Mouse (Mus musculus): ENCODE measurements around the gene Pknox2. TPM values are rescaled to one million over a fixed set of nuclear protein-coding genes. Genes with fewer than 3 reads are reported as not detected.
A peak's percentile ranks its signal among the peaks of the same experiment; 100 is the strongest.

The Pknox2 gene
- polyA plus RNA-seq, 1 experiment from 2014 or later: 13.2 TPM

- no peaks in the 10 kb centered on the region for H3K9me3 ChIP-seq (replicated peaks; ENCODE audit: control insufficient read depth, low read length)
- WGBS: 70% methylated on average over 12 of the region's 12 CpGs
- no peaks in the 10 kb centered on the region for H3K27me3 ChIP-seq (ENCODE audit: control insufficient read depth, insufficient read depth, low read length)
- H3K9ac ChIP-seq (replicated peaks; ENCODE audit: low read length): no peak overlapping the region
- no peak overlapping the region for H3K4me2 ChIP-seq (ENCODE audit: low read depth, low read length)
- ATAC-seq (replicated peaks; ENCODE audit: insufficient number of reproducible peaks, low FRiP score, low TSS enrichment, low read depth): no peak
- H3K4me3 ChIP-seq (ENCODE audit: low read depth, low read length): no peak overlapping the region
- no peaks in the 10 kb centered on the region; the same call in 1 of the 2 replicates for H3K4me1 ChIP-seq (ENCODE audit: control insufficient read depth, insufficient read depth, low read length)
- H3K36me3 ChIP-seq (replicated peaks; ENCODE audit: control insufficient read depth, insufficient read depth, low read depth, low read length): no peaks in the 10 kb centered on the region
- no peak for DNase-seq (ENCODE audit: low spot score)
- H3K27ac ChIP-seq (replicated peaks; ENCODE audit: low read depth, low read length): no peak overlapping the region
Measured at GRCm38 (mm10) chr9:37037405-37037804, 109.8 kb downstream of the Pknox2 start.

GRCm38 (mm10) chr9:37035248-37035647 lies 112.0 kb downstream of the Pknox2 start:
- Histone ChIP-seq H3K4me1 (ENCODE audit: control insufficient read depth, insufficient read depth, low read length) (peaks cover 2% of the 10 kb centered on the region), H3K9me3 (replicated peaks; ENCODE audit: control insufficient read depth, low read length) (no peaks in the 10 kb centered on the region), H3K27me3 (ENCODE audit: control insufficient read depth, insufficient read depth, low read length) (no peaks in the 10 kb centered on the region), H3K36me3 (replicated peaks; ENCODE audit: control insufficient read depth, insufficient read depth, low read depth, low read length) (no peaks in the 10 kb centered on the region), H3K4me3 (ENCODE audit: low read depth, low read length) (no peak overlapping the region), H3K4me2 (ENCODE audit: low read depth, low read length) (no peak overlapping the region), H3K27ac (replicated peaks; ENCODE audit: low read depth, low read length) (no peak overlapping the region), H3K9ac (replicated peaks; ENCODE audit: low read length) (no peak overlapping the region)
- no peak for ATAC-seq (replicated peaks; ENCODE audit: insufficient number of reproducible peaks, low FRiP score, low TSS enrichment, low read depth)
- DNase-seq (ENCODE audit: low spot score): no peak
- WGBS: 91% methylated on average over 3 of the region's 3 CpGs

- Histone ChIP-seq H3K27ac (replicated peaks; ENCODE audit: low read depth, low read length) (no peak overlapping the region), H3K4me2 (ENCODE audit: low read depth, low read length) (no peak overlapping the region), H3K4me3 (ENCODE audit: low read depth, low read length) (no peak overlapping the region), H3K36me3 (replicated peaks; ENCODE audit: control insufficient read depth, insufficient read depth, low read depth, low read length) (no peaks in the 10 kb centered on the region), H3K9me3 (replicated peaks; ENCODE audit: control insufficient read depth, low read length) (no peaks in the 10 kb centered on the region), H3K4me1 (ENCODE audit: control insufficient read depth, insufficient read depth, low read length) (peaks cover 2% of the 10 kb centered on the region), H3K27me3 (ENCODE audit: control insufficient read depth, insufficient read depth, low read length) (no peaks in the 10 kb centered on the region), H3K9ac (replicated peaks; ENCODE audit: low read length) (no peak overlapping the region)
- DNase-seq (ENCODE audit: low spot score): no peak
- ATAC-seq (replicated peaks; ENCODE audit: insufficient number of reproducible peaks, low FRiP score, low TSS enrichment, low read depth): no peak
- WGBS: 50% methylated on average over 1 of the region's 1 CpGs
Measured at GRCm38 (mm10) chr9:37034316-37034715, 112.9 kb downstream of the Pknox2 start.

- Histone ChIP-seq H3K27me3 (ENCODE audit: control insufficient read depth, insufficient read depth, low read length) (no peaks in the 10 kb centered on the region), H3K4me2 (ENCODE audit: low read depth, low read length) (no peak overlapping the region), H3K9me3 (replicated peaks; ENCODE audit: control insufficient read depth, low read length) (no peaks in the 10 kb centered on the region), H3K27ac (replicated peaks; ENCODE audit: low read depth, low read length) (peak overlapping the region; percentile 60), H3K36me3 (replicated peaks; ENCODE audit: control insufficient read depth, insufficient read depth, low read depth, low read length) (no peaks in the 10 kb centered on the region), H3K4me1 (ENCODE audit: control insufficient read depth, insufficient read depth, low read length) (peaks cover 2% of the 10 kb centered on the region), H3K4me3 (ENCODE audit: low read depth, low read length) (no peak overlapping the region), H3K9ac (replicated peaks; ENCODE audit: low read length) (no peak overlapping the region)
- peak; percentile 81 for ATAC-seq (replicated peaks; ENCODE audit: insufficient number of reproducible peaks, low FRiP score, low TSS enrichment, low read depth)
- WGBS: 21% methylated on average over 9 of the region's 9 CpGs
- peak; percentile 86 for DNase-seq (ENCODE audit: low spot score)
Measured at GRCm38 (mm10) chr9:37030347-37031213, 116.6 kb downstream of the Pknox2 start.

GRCm38 (mm10) chr9:37029811-37030346 lies 117.3 kb downstream of the Pknox2 start:
- Histone ChIP-seq H3K9ac (replicated peaks; ENCODE audit: low read length) (no peak overlapping the region), H3K9me3 (replicated peaks; ENCODE audit: control insufficient read depth, low read length) (no peaks in the 10 kb centered on the region), H3K4me2 (ENCODE audit: low read depth, low read length) (no peak overlapping the region), H3K27me3 (ENCODE audit: control insufficient read depth, insufficient read depth, low read length) (no peaks in the 10 kb centered on the region), H3K4me1 (ENCODE audit: control insufficient read depth, insufficient read depth, low read length) (peaks cover 2% of the 10 kb centered on the region), H3K27ac (replicated peaks; ENCODE audit: low read depth, low read length) (peak overlapping the region; percentile 60; the same call in 1 of the 2 replicates), H3K4me3 (ENCODE audit: low read depth, low read length) (no peak overlapping the region), H3K36me3 (replicated peaks; ENCODE audit: control insufficient read depth, insufficient read depth, low read depth, low read length) (no peaks in the 10 kb centered on the region)
- WGBS: 48% methylated on average over 3 of the region's 3 CpGs
- peak; percentile 32; the same call in 1 of the 2 replicates for ATAC-seq (replicated peaks; ENCODE audit: insufficient number of reproducible peaks, low FRiP score, low TSS enrichment, low read depth)
- no peak for DNase-seq (ENCODE audit: low spot score)

GRCm38 (mm10) chr9:37027825-37028575 lies 119.2 kb downstream of the Pknox2 start:
- no peak for ATAC-seq (replicated peaks; ENCODE audit: insufficient number of reproducible peaks, low FRiP score, low TSS enrichment, low read depth)

GRCm38 (mm10) chr9:37025913-37026312 lies 121.3 kb downstream of the Pknox2 start:
- WGBS: 57% methylated on average over 3 of the region's 3 CpGs
- Histone ChIP-seq H3K4me2 (ENCODE audit: low read depth, low read length) (no peak overlapping the region), H3K27me3 (ENCODE audit: control insufficient read depth, insufficient read depth, low read length) (no peaks in the 10 kb centered on the region), H3K4me1 (ENCODE audit: control insufficient read depth, insufficient read depth, low read length) (peaks cover 2% of the 10 kb centered on the region), H3K9ac (replicated peaks; ENCODE audit: low read length) (no peak overlapping the region), H3K4me3 (ENCODE audit: low read depth, low read length) (no peak overlapping the region), H3K36me3 (replicated peaks; ENCODE audit: control insufficient read depth, insufficient read depth, low read depth, low read length) (no peaks in the 10 kb centered on the region), H3K9me3 (replicated peaks; ENCODE audit: control insufficient read depth, low read length) (no peaks in the 10 kb centered on the region), H3K27ac (replicated peaks; ENCODE audit: low read depth, low read length) (no peak overlapping the region)
- DNase-seq (ENCODE audit: low spot score) (no peak), ATAC-seq (replicated peaks; ENCODE audit: insufficient number of reproducible peaks, low FRiP score, low TSS enrichment, low read depth) (no peak)

More at GRCm38 (mm10) chr9:37027825-37028575, 119.2 kb downstream of the Pknox2 start:
- no peaks in the 10 kb centered on the region for H3K9me3 ChIP-seq (replicated peaks; ENCODE audit: control insufficient read depth, low read length)
- no peak overlapping the region for H3K27ac ChIP-seq (replicated peaks; ENCODE audit: low read depth, low read length)
- H3K4me1 ChIP-seq (ENCODE audit: control insufficient read depth, insufficient read depth, low read length): peaks cover 2% of the 10 kb centered on the region
- no peak for DNase-seq (ENCODE audit: low spot score)
- no peaks in the 10 kb centered on the region for H3K27me3 ChIP-seq (ENCODE audit: control insufficient read depth, insufficient read depth, low read length)
- no peaks in the 10 kb centered on the region for H3K36me3 ChIP-seq (replicated peaks; ENCODE audit: control insufficient read depth, insufficient read depth, low read depth, low read length)
- H3K4me3 ChIP-seq (ENCODE audit: low read depth, low read length): no peak overlapping the region
- no peak overlapping the region for H3K9ac ChIP-seq (replicated peaks; ENCODE audit: low read length)
- no peak overlapping the region for H3K4me2 ChIP-seq (ENCODE audit: low read depth, low read length)
- WGBS: 78% methylated on average over 7 of the region's 7 CpGs
